Mouse (Mus musculus): ENCODE data around the gene Slc7a8.

Slc7a8 gene

GRCm38 (mm10) chr14:54781610-54782365 lies at the start of gene Slc7a8:
Slc7a8 (minus strand) TSS chr14:54781946.
- DNase-seq, result peak; percentile 30 to 47

DNA sequence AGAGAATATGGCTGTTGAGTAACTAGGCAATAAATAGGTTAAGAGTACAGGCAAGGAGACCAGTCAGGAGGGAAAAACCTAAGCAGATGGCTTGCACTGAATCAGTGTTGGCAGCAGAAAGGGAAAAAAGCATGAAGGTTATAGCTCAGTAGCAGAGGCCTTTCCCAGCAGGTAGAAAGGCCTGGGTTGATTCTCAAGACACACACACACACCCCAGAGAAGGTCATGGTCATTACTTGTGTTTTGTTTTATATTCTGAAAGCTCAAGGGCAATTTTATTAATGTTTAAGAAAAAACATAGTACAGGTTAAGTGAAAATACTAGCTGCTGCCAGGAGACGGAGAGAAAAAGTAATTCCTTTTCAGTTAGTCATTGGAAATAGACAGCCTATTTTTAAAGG lies 42.0 kb upstream of the Slc7a8 start:
- DNase-seq, result no peak

- no peak for DNase-seq
Observed at GRCm38 (mm10) chr14:54822301-54822700, 40.6 kb upstream of the Slc7a8 start.

DNA sequence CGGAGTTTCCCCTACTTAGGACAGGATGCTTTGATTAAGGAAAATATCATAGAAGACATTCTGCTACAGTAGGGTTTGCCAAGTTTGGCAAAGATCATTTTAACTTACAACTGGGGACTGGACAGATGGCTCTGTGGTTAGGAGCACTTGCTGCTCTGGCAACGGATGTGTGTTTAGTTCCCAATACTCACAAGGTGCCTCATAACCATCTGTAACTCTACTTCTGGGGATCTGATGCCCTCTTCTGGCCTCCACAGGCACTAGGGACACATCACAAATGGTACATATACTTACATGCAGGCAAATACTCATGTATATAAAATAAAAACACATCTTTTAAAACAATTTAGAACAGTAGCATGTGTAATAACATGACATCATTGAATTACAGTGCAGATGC lies 36.0 kb upstream of the Slc7a8 start:
- peak in 1 of 2 experiments; percentile 12 for DNase-seq

DNA sequence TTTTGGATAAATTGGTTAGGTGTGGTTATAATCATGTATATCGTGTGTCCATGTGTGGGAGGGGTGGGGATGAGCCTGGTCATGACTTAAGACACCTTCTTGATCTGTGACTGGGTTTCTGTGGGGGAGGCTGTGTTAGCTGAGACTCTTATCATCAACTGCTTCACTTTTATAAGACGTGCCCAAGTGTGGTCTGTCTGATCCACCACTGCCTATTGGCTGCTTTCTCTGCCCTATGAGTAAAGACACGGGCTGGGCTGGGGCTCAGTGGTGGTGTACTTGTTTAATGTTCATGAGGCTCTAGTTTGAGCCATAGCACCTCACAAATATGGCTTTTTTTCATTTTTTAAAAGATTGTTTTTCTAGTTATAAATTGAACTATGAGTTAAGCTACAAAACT lies 34.0 kb upstream of the Slc7a8 start:
- no peak for DNase-seq

- no peak for DNase-seq
Observed at GRCm38 (mm10) chr14:54813991-54814390, 32.2 kb upstream of the Slc7a8 start, which contains the start of gene Rnf212b. Rnf212b (plus strand) TSS chr14:54814141.

DNA sequence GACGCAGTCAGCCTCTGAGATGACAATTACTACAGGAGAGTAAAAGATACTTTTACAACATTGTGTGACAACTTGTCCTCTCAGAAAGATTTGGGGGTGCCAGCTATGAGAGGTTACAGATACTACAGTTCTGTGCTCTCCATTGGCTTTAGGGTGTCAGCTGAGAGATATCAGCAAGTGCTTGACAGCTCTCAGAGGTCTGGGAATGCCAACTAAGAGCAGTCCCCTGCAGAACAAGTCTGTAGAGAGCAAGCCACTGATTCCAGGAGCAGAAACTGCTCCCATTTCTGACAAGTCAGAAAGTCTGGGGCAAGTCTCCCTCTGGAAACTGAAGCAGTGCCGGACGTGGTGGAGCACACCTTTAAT lies 27.9 kb upstream of the Slc7a8 start:
- no peak for DNase-seq

- no peak for DNase-seq
Observed at GRCm38 (mm10) chr14:54808718-54809667, 27.2 kb upstream of the Slc7a8 start.

DNA sequence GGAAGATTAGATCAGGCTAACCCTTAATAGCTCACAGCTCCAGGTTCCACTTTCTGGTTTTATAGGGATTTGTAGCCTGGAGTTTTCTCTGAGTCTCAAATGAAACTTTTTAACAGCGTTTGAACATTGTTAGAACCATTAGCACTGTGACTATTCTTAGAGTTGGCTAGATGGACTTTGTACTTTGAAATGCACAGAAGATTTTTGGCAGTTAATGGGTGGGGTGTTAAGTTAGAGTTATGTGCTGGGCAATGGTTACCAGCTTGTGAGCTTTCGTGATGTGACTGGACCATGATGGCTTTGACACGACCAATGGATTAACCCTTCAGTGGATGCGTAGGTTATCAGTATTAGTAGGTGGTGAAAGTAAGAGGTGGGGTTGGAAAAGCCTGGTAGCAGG lies 24.4 kb upstream of the Slc7a8 start:
- no peak for DNase-seq

DNA sequence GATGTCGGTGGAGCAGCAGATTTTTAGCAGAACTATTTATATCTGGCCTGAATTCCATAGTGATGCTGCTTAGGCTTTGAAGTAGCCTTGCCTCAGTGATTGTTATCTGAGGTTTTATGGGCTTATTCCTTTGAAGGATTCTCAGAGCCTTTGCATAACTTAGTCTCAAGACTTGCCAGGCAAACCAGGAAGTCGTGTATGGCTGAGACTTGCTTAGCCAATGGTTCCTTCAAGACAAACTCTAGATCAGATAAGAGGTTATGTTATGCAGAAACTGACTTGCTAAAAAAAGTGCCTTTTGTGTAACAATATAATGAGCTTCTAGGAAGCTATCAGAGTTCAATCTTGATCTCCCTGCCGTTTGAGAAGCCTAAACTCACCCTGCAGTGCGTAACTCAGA lies 20.7 kb upstream of the Slc7a8 start:
- no peak for DNase-seq

DNA sequence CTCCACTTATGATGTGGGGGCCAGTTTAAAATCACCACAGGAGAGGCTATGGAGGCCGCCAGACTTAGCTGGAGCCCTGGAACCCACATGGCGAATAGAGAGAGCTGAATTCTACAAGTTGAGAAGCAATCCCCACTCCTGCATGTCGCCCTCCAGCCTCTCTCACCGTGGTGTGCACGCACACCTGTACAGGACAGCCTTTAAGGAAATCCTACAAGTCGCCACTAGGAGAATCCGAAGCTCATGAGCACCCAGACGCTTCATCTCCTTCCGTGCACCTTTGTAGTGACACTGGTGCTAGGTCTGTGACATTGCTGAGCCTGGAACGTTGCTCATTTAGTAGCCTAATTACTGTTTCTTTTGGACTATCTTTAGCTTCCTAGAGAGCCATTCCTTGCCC lies 17.9 kb upstream of the Slc7a8 start:
- DNase-seq, result no peak

GRCm38 (mm10) chr14:54796760-54797159 lies 15.0 kb upstream of the Slc7a8 start:
- no peak for DNase-seq

- no peak for DNase-seq
Observed at GRCm38 (mm10) chr14:54795901-54796300, 14.2 kb upstream of the Slc7a8 start.

GRCm38 (mm10) chr14:54793894-54794830 lies 12.4 kb upstream of the Slc7a8 start:
- DNase-seq, result no peak

DNA sequence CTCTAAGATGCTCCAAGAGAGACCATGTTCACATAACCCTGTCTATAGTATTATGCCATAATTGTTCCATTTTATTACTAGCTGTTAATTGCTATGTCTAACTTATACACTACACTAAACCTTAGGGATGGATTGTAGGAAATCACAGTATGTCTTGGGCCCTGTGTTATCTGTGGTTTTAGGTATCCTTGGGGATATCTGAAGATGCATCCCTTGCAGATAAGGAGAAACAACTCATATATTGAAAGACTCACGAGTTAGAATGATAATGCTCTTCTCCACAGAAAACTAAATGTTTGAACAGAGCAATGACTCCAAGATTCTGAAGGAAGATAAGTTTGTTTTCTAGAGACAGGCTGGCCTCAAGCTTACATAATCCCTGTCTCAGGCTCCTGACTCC lies 11.6 kb upstream of the Slc7a8 start:
- DNase-seq, result no peak

DNA sequence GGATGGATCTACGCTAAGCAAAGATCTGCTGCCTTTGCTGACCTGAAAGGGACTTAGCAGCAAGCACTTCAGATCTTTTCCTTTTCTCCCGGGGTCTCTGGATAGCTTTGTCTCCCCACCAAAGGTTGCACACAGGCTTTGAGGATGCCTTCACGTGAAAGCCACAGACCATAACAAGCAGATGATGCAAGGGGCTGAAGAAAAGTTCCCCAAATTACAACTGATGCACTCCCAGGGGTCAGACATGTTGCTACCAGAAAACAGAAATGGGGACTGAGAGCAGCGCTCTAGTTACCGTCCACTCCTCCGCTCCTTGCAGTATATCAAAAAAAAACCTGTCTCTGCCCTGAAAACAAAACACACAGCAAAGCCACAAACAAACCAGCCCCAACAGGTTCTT lies 10.4 kb upstream of the Slc7a8 start:
- DNase-seq, result no peak

- no peak for DNase-seq
Observed at GRCm38 (mm10) chr14:54788231-54788630, 6.5 kb upstream of the Slc7a8 start.

DNA sequence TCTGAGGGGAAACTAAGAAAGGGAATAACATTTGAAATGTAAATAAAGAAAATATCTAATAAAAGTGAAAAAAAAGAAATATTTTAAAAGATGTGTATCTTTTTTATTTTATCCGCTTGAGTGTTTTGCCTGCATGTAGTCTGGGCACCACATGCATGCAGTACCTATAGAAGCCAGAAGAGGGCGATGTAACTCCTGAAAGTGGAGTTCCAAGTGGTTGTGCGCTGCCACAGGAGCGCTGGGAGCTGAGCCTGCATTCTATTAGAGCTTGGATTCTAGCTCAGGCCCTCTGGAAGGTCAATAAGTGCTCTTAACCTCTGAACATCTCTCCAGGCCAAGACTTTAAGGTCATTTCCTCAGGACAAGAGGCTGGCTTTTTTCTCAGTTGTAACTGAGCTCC lies 5.5 kb upstream of the Slc7a8 start:
- no peak for DNase-seq

GRCm38 (mm10) chr14:54786489-54786888 lies 4.7 kb upstream of the Slc7a8 start:
- no peak for DNase-seq

DNA sequence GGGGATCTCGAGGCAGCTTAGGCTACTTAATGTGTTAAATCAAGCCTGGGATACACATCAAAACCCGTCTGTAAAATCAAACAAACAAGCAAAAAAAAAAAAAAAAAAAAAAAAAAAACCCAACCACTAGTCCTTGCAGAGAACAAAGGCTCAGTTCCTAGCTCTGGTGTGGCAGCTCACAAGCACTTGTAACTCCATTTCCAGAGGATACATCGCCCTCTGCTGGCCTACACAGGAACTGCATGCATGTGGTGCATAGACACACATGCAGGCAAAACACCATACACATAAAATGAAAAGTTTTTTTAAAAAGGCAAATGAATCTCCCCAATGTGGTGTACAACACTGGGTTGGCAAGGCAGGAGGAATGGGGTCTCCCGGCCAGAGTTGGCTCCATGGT lies 4.2 kb upstream of the Slc7a8 start:
- peak; percentile 47 to 57 for DNase-seq

DNA sequence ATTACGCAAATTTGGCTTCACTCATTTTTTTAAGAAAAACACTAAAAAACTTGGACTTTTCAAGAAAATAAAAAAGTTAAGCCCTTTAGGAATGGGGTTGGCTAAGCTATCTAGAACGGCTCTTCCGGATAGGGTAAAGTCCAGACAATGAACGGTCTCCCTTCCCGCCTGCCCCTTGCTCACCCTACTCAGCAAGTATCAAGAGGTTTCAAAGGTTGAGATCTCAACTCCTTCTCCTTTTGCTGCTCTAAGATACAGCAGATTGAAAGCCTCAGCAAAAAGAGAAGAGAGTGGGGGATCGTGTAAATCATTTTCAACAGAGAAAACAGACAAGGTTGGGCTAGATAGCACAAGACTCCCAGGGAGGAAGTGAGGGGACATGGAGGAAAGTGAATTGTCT lies 1.2 kb upstream of the Slc7a8 start:
- DNase-seq, result no peak

- no peak for DNase-seq
Observed at GRCm38 (mm10) chr14:54780836-54781609, 723 bp downstream of the Slc7a8 start.
